Mouse (Mus musculus) stomach, embryonic 14.5 days (tissue): Measurements from ENCODE around the gene 2310061I04Rik. TPM values are rescaled to one million over a fixed set of nuclear protein-coding genes. Genes with fewer than 3 reads are reported as not detected.

Experiments
- ATAC-seq: fragments of 200-750 bp; cut with Nextera tagmentation; 2 replicates; pipeline ENCODE4 v1.8.0; 2017; ENCODE audit warnings: low read depth, moderate TSS enrichment; ENCODE audit not compliant: insufficient number of reproducible peaks, insufficient read depth, low FRiP score
- H3K27ac ChIP-seq: fragments of 300-500 bp; sonication (generic); 2 replicates; pipeline ENCODE4 v1.5.1; 2014; ENCODE audit warnings: mild to moderate bottlenecking, low read length, moderate library complexity, mixed read lengths
- H3K27me3 ChIP-seq: fragments of 300-500 bp; sonication (generic); 2 replicates; pipeline ENCODE4 v1.6.1; 2014; ENCODE audit warnings: low read length, control low read depth, mixed read lengths; ENCODE audit not compliant: control insufficient read depth, insufficient read depth
- H3K36me3 ChIP-seq: fragments of 300-500 bp; sonication (generic); 2 replicates; pipeline ENCODE4 v1.6.1; 2014; ENCODE audit warnings: mild to moderate bottlenecking, control low read depth, low read length, moderate library complexity, mixed read lengths; ENCODE audit not compliant: control insufficient read depth, insufficient read depth
- H3K4me1 ChIP-seq: fragments of 300-500 bp; sonication (generic); 2 replicates; pipeline ENCODE4 v1.6.1; 2014; ENCODE audit warnings: low read length, control low read depth, mixed read lengths; ENCODE audit not compliant: control insufficient read depth, insufficient read depth
- H3K4me2 ChIP-seq: fragments of 300-500 bp; sonication (generic); replicated peaks from 2 replicates; pipeline ENCODE4 v1.6.1; 2014; ENCODE audit warnings: low read depth, low read length, control low read depth
- H3K4me3 ChIP-seq: fragments of 300-500 bp; sonication (generic); 2 replicates; pipeline ENCODE4 v1.5.1; 2014; ENCODE audit warnings: low read depth, low read length, control low read depth
- H3K9ac ChIP-seq: fragments of 300-500 bp; sonication (generic); replicated peaks from 2 replicates; pipeline ENCODE4 v1.6.1; 2014; ENCODE audit warnings: low read depth, mild to moderate bottlenecking, control low read depth, low read length, moderate library complexity, mixed read lengths
- H3K9me3 ChIP-seq: fragments of 300-500 bp; sonication (generic); 2 replicates; pipeline ENCODE4 v1.6.1; 2016; ENCODE audit warnings: low read depth, low read length, control low read depth; ENCODE audit not compliant: control insufficient read depth
- WGBS: fragments of 180-500 bp; shearing (Covaris S2); extraction: QIAGEN DNeasy Blood & Tissue Kit; methylation state at CpG from one replicate; pipeline ENCODE4 v1.1.7; 2014; 5-methylcytosine and 5-hydroxymethylcytosine counted together
- polyA plus RNA-seq: library from polyadenylated mRNA; unstranded; fragments of >200 nt; fragmentation: Nextera tagmentation; extraction: Ambion mirVana; gene quantifications from 2 replicates; pipeline ENCODE4 v1.2.1, GENCODE M21; 2014

Gene 2310061I04Rik
- polyA plus RNA-seq, 1 experiment from 2014 or later, result 29.8 TPM

DNA sequence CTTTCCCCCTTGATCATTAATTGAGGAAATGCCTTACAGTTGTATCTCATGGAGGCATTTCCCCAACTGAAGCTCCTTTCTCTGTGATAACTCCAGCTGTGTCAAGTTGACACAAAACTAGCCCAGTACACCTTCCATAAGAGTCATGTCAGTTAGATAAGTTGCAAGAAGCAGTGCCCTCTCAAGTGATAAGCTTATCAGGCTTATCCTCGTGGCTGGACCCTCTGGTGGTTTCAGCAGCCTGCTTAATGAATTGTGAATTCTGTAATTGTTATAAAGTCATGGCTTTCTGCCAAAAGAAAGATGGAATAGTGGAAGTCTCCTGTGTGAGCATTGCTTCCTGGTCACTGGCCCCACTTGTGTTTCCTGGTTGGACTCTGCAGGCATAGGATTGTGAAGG lies 30.2 kb upstream of the 2310061I04Rik start:
- no peak overlapping the region for H3K4me2 ChIP-seq
- H3K4me3 ChIP-seq, result no peak overlapping the region
- no peak overlapping the region for H3K9ac ChIP-seq
- no peaks in the 10 kb centered on the region for H3K9me3 ChIP-seq
- H3K27me3 ChIP-seq, result no peaks in the 10 kb centered on the region
- ATAC-seq, result no peak
- no peak overlapping the region for H3K27ac ChIP-seq
- H3K4me1 ChIP-seq, result no peaks in the 10 kb centered on the region
- WGBS, result 51% methylated on average over 1 of the region's 1 CpGs
- H3K36me3 ChIP-seq, result peaks cover 67% of the 10 kb centered on the region

DNA sequence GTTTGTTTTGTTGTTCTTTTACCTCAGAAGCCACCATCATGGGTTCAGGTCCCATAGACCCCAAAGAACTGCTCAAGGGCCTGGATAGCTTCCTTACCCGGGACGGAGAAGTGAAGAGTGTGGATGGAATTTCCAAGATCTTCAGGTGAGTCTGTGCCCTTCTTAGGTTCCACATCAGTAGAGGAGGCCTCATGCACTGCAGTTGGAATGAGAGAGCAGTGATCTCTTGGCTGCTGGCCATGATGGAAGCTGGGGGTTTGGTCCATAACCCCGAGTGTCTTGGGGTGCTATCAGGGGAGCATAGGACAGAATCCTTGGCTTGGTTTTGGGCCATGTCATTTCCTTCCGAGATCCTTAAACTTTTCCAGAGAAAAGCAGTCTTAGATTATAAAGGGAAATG lies 26.1 kb upstream of the 2310061I04Rik start:
- H3K4me1 ChIP-seq, result peaks cover 16% of the 10 kb centered on the region; the same call in 1 of the 2 replicates
- WGBS, result 94% methylated on average over 4 of the region's 4 CpGs
- H3K27ac ChIP-seq, result no peak overlapping the region
- H3K9ac ChIP-seq, result no peak overlapping the region
- ATAC-seq, result no peak
- H3K36me3 ChIP-seq, result peaks cover 47% of the 10 kb centered on the region
- H3K9me3 ChIP-seq, result no peaks in the 10 kb centered on the region
- H3K4me3 ChIP-seq, result no peak overlapping the region
- H3K4me2 ChIP-seq, result no peak overlapping the region
- H3K27me3 ChIP-seq, result no peaks in the 10 kb centered on the region

DNA sequence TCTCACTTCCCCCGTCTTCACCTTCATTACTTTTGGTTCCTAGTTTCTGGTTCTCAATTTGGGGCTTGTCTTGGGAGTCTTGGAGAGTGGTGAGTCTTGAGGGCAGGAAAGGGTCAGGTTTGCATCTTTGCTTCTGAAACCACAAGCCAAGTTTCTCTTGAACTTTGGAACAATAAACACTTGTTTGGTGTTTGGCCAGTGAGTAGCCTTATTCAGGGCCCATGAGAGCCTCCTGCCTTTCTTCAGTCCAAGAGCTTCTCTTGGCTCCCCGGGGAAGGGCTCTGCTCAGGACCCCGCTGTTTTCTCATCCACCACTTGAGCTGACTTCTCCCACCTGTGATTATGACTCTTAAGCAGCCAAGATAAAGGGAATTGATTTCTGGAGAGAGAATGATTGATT lies 25.3 kb upstream of the 2310061I04Rik start:
- no peak overlapping the region for H3K4me3 ChIP-seq
- peaks cover 16% of the 10 kb centered on the region; the same call in 1 of the 2 replicates for H3K4me1 ChIP-seq
- no peak overlapping the region for H3K9ac ChIP-seq
- peaks cover 40% of the 10 kb centered on the region for H3K36me3 ChIP-seq
- H3K27ac ChIP-seq, result no peak overlapping the region
- 79% methylated on average over 3 of the region's 3 CpGs for WGBS
- ATAC-seq, result no peak
- no peaks in the 10 kb centered on the region for H3K9me3 ChIP-seq
- H3K4me2 ChIP-seq, result no peak overlapping the region
- no peaks in the 10 kb centered on the region for H3K27me3 ChIP-seq

DNA sequence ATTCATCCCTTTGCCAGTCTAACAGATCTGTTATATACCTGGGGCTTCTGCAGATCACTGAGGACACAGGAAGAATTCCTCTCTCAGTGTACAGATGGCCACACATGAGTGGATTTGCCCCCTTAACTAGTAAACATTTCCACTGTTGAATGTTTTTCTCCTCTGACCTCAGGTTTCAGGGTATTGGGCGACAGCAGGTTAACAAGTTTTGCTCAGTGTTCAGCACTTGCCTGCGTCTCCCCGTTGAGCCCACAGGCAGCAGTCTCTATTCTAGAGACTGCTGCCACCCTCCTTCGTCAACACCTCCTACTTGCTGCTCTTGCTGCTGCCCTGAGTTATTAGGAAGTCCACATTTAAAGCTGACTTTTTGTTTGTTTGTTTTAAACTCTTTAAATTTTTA lies 24.5 kb upstream of the 2310061I04Rik start:
- H3K9me3 ChIP-seq, result no peaks in the 10 kb centered on the region
- peaks cover 16% of the 10 kb centered on the region; the same call in 1 of the 2 replicates for H3K4me1 ChIP-seq
- H3K4me3 ChIP-seq, result no peak overlapping the region
- no peaks in the 10 kb centered on the region for H3K27me3 ChIP-seq
- peaks cover 38% of the 10 kb centered on the region for H3K36me3 ChIP-seq
- ATAC-seq, result no peak
- 80% methylated on average over 4 of the region's 4 CpGs for WGBS
- H3K9ac ChIP-seq, result no peak overlapping the region
- H3K27ac ChIP-seq, result no peak overlapping the region
- no peak overlapping the region for H3K4me2 ChIP-seq

DNA sequence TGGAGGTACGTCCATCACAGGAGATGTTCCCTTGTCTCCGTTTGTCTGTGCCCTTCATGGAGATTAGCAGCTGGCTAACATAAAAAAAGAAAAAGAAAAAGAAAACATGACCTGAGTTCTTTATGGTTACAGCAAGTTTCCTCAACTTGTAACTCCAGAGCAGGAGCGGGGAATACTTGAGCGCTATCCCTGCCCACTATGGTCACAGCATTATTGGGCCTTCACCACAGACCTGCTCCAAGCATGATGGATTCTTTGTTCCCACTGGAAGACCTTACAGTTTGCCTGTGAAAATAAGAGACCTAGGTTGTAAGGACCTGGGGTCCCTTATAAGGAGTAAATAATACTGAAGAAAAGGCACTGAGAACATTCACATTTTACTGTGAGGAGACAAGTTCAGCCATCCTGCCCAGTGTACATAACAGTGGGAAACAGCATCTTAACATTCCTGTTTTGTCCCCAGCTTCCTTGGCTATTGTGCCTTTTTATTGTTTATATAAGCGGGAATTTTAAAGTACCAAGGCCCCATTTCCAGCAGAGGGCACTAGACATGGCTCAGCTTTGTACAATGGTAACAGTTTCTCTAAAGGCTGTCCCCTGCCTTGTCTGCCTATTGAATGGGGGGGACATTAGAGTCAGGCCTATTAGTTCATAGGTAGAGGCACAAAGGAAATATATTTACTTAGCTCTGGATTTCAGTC lies 23.8 kb upstream of the 2310061I04Rik start:
- ATAC-seq, result no peak
- Histone ChIP-seq H3K36me3 (peaks cover 31% of the 10 kb centered on the region), H3K27ac (peak overlapping the region; percentile 10; the same call in 1 of the 2 replicates), H3K4me3 (no peak overlapping the region), H3K4me1 (peaks cover 16% of the 10 kb centered on the region; the same call in 1 of the 2 replicates), H3K4me2 (no peak overlapping the region), H3K9me3 (no peaks in the 10 kb centered on the region), H3K27me3 (no peaks in the 10 kb centered on the region), H3K9ac (no peak overlapping the region)
- 66% methylated on average over 5 of the region's 5 CpGs for WGBS

DNA sequence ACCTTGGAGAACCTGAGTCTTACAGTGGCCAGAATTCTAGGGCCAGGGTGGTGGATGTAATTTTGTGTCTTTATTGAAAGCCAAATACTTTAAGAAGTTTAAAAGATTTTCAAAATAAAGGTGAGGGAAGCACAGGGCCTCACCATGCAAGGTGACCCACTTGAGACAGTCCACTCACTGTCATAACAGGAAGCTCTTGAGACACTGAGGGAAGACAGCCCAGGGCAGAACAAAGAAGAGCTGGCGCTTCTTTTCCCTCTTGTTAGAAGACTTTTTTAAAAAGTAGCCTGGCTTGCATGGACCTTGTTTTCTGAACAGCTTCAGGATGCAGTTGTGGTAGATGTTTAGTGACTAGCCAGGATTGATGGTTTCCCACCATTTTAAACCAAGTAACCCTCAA lies 23.2 kb upstream of the 2310061I04Rik start:
- Histone ChIP-seq H3K4me2 (peak overlapping the region; percentile 94), H3K27ac (peak overlapping the region; percentile 97; the same call in 1 of the 2 replicates), H3K4me3 (no peak overlapping the region), H3K4me1 (peaks cover 16% of the 10 kb centered on the region; the same call in 1 of the 2 replicates), H3K9ac (no peak overlapping the region), H3K36me3 (peaks cover 26% of the 10 kb centered on the region), H3K27me3 (no peaks in the 10 kb centered on the region), H3K9me3 (no peaks in the 10 kb centered on the region)
- 50% methylated on average over 1 of the region's 1 CpGs for WGBS
- ATAC-seq, result no peak

DNA sequence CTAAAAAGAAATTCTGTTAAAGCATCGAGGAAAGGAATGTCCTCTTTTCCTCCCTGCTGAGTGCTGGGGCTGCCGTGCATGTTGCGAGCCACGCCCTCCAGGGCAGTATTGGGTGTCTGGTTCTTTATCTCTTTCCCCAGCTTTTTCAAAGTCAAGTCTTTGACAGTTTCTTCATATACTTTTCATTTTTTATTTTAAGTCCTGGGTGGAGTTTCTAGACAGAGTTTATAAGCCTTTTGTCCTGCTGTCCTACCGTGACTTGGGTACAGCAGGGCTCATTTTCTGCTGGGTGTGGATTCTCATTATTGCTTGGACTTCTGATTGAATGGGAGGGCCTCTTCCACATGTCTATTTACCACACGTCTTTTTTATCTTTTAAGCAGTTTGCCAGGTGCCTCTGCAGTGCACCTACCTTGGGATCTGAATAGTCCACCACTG lies 22.7 kb upstream of the 2310061I04Rik start:
- peak overlapping the region; percentile 94 for H3K4me2 ChIP-seq
- peaks cover 16% of the 10 kb centered on the region; the same call in 1 of the 2 replicates for H3K4me1 ChIP-seq
- H3K9ac ChIP-seq, result peak overlapping the region; percentile 45
- H3K9me3 ChIP-seq, result no peaks in the 10 kb centered on the region
- ATAC-seq, result no peak
- H3K27me3 ChIP-seq, result no peaks in the 10 kb centered on the region
- H3K36me3 ChIP-seq, result peaks cover 21% of the 10 kb centered on the region
- WGBS, result 42% methylated on average over 6 of the region's 6 CpGs
- H3K4me3 ChIP-seq, result no peak overlapping the region
- H3K27ac ChIP-seq, result peak overlapping the region; percentile 97; the same call in 1 of the 2 replicates

DNA sequence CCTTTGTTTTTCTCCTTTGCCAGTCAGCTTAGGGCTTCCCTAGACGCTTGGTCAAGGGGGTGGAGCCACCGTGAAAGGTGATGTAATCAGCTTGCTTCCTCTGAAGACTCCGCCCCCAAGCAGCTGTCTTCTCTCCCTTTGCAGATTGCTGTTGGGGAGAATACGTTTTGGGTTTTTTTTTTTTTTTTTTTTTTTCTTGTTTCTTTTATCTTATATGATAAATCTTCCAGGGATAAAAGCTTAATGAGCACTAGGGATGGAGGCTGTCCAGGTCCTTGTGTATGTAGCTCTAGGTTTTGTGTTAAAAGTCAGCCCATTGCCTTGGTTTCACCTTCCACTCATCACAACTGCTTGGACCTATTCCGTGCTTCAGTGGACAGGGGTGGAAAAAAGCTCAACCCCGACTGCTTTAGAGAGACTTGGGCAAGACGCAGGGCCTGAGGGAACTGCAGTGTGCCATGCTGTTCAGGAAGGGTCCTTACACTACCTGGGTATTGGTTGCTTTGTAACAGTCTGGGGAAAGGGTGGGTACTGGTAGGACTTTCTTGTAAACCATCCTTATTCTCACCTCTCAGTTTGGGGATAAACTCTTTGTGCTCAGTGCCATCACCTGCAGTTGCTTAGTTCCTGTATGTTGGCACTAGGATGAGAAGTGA lies 22.0 kb upstream of the 2310061I04Rik start:
- H3K9me3 ChIP-seq, result no peaks in the 10 kb centered on the region
- peaks cover 16% of the 10 kb centered on the region; the same call in 1 of the 2 replicates for H3K4me1 ChIP-seq
- H3K27ac ChIP-seq, result peak overlapping the region; percentile 97
- peak; percentile 46 for ATAC-seq
- peaks cover 18% of the 10 kb centered on the region for H3K36me3 ChIP-seq
- WGBS, result 10% methylated on average over 7 of the region's 7 CpGs
- H3K4me2 ChIP-seq, result peak overlapping the region; percentile 94
- peak overlapping the region; percentile 90 for H3K4me3 ChIP-seq
- peak overlapping the region; percentile 45 for H3K9ac ChIP-seq
- no peaks in the 10 kb centered on the region for H3K27me3 ChIP-seq
